ENCODE assay signal across 8 mouse cellular contexts in genomic region chr11:5520412-5521265, GRCm38 (mm10). TPM values are rescaled to one million over a fixed set of nuclear protein-coding genes. Genes with fewer than 3 reads are reported as not detected.
DNase-seq lines count a peak whose midpoint lies in the region; ATAC-seq and TF ChIP-seq lines count a peak whose summit lies in the region.

Gene Xbp1, plus strand, starts transcription at chr11:5520659.

- dilution Hi-C loops in CH12.LX (cut with MboI; ENCODE audit: extremely low pct_ligation_motif_present, extremely low pct_unique_long_range_greater_than_20kb, low sequenced_read_pairs): no loop called here

- H3K9me3 ChIP-seq in CH12.LX (replicated peaks; ENCODE audit: low read length): no peaks in the 10 kb centered on the region
- H3K9me3 ChIP-seq in forebrain, embryonic 12.5 days: no peaks in the 10 kb centered on the region
- no peaks in the 10 kb centered on the region for H3K9me3 ChIP-seq in heart, postnatal 0 days (replicated peaks; ENCODE audit: control insufficient read depth, low read length)
- H3K9me3 ChIP-seq in liver, postnatal 0 days (ENCODE audit: low read length): no peaks in the 10 kb centered on the region
- H3K9me3 ChIP-seq in neural tube, embryonic 14.5 days (ENCODE audit: control insufficient read depth, low read length): no peaks in the 10 kb centered on the region

- no peak for TF ChIP-seq RAD21 in CH12.LX (IDR thresholded peaks at IDR 0.05; ENCODE audit: low read depth, low read length)

- DNase-seq in CH12.LX (ENCODE audit: extremely low read depth): peak; percentile 95
- peak; percentile 89 for DNase-seq in c-Kit-positive CD71-positive TER-119-negative erythroid progenitor cells, embryonic 14.5 days (ENCODE audit: low read depth)
- peak; percentile 94 for DNase-seq in heart, postnatal 0 days (ENCODE audit: low spot score)
- peak; percentile 82 for DNase-seq in large intestine, adult 2 months (ENCODE audit: low read depth, low spot score)
- peak; percentile 98 for DNase-seq in liver, postnatal 0 days
- DNase-seq in testis, postnatal 10 days (ENCODE audit: low spot score): peak; percentile 97

- H3K27me3 ChIP-seq in CH12.LX (replicated peaks): no peaks in the 10 kb centered on the region
- no peaks in the 10 kb centered on the region for H3K27me3 ChIP-seq in forebrain, embryonic 12.5 days
- H3K27me3 ChIP-seq in heart, postnatal 0 days (ENCODE audit: control insufficient read depth, insufficient read depth, low read length): no peaks in the 10 kb centered on the region
- H3K27me3 ChIP-seq in liver, postnatal 0 days (ENCODE audit: insufficient read depth, low read length): no peaks in the 10 kb centered on the region
- no peaks in the 10 kb centered on the region for H3K27me3 ChIP-seq in neural tube, embryonic 14.5 days (ENCODE audit: control insufficient read depth, insufficient read depth, low read length)

- no peak for TF ChIP-seq CTCF in CH12.LX (conservative IDR thresholded peaks at IDR 0.05 in 1 of 2, IDR thresholded peaks at IDR 0.05 in 1 of 2; ENCODE audit: low read depth in 2 of 2, low read length in 2 of 2)
- no peak for TF ChIP-seq CTCF in heart, postnatal 0 days (IDR thresholded peaks at IDR 0.05; ENCODE audit: low read depth)
- no peak for TF ChIP-seq CTCF in liver, postnatal 0 days (IDR thresholded peaks at IDR 0.05; ENCODE audit: low read depth)

- peak; percentile 99 for ATAC-seq in forebrain, embryonic 12.5 days (ENCODE audit: low FRiP score)
- peak; percentile 97 for ATAC-seq in heart, postnatal 0 days (ENCODE audit: insufficient read depth, low read depth)
- peak; percentile 94 for ATAC-seq in liver, postnatal 0 days
- peak; percentile 98 for ATAC-seq in neural tube, embryonic 14.5 days (ENCODE audit: low read depth)

- peak; percentile 91 for TF ChIP-seq POLR2A in CH12.LX (IDR thresholded peaks at IDR 0.05; ENCODE audit: low read depth, low read length)

- in situ Hi-C loops in CH12.LX (cut with MboI; ENCODE audit: low pct_ligation_motif_present, low pct_unique_long_range_greater_than_20kb, low sequenced_read_pairs): loop anchor here (5.0 kb wide), 1 partner anchor 33 kb away; no protein-coding TSS in a partner anchor

- H3K27ac ChIP-seq in CH12.LX (ENCODE audit: insufficient read depth, low read depth): peak within 1 kb of the TSS; percentile 86
- H3K27ac ChIP-seq in forebrain, embryonic 12.5 days: peak within 1 kb of the TSS; percentile 91
- H3K27ac ChIP-seq in heart, postnatal 0 days (ENCODE audit: low read depth): peak within 1 kb of the TSS; percentile 96
- H3K27ac ChIP-seq in liver, postnatal 0 days (ENCODE audit: low read depth): peak within 1 kb of the TSS; percentile 98
- H3K27ac ChIP-seq in neural tube, embryonic 14.5 days (ENCODE audit: low read depth, low read length): peak within 1 kb of the TSS; percentile 91

- peaks cover 15 to 38% of the 10 kb centered on the region in 2 experiments for H3K4me1 ChIP-seq in CH12.LX (ENCODE audit: control insufficient read depth in 1 of 2, insufficient read depth in 2 of 2)
- peaks cover 27% of the 10 kb centered on the region for H3K4me1 ChIP-seq in forebrain, embryonic 12.5 days
- 0 out of 2 replicates have a peak, but pooled peaks cover 3% of the 10 kb centered on the region for H3K4me1 ChIP-seq in heart, postnatal 0 days (ENCODE audit: control insufficient read depth, insufficient read depth)
- peaks cover 26% of the 10 kb centered on the region for H3K4me1 ChIP-seq in liver, postnatal 0 days (ENCODE audit: insufficient read depth)
- peaks cover 23% of the 10 kb centered on the region for H3K4me1 ChIP-seq in neural tube, embryonic 14.5 days (ENCODE audit: control insufficient read depth, insufficient read depth, low read length)

- peak within 1 kb of the TSS; percentile 96 for H3K9ac ChIP-seq in CH12.LX (ENCODE audit: insufficient read depth, low read depth)
- peak within 1 kb of the TSS; percentile 97 for H3K9ac ChIP-seq in forebrain, embryonic 12.5 days
- H3K9ac ChIP-seq in heart, postnatal 0 days (replicated peaks; ENCODE audit: low read depth, low read length): peak within 1 kb of the TSS; percentile 91
- peak within 1 kb of the TSS; percentile 100 for H3K9ac ChIP-seq in liver, postnatal 0 days (replicated peaks)
- H3K9ac ChIP-seq in neural tube, embryonic 14.5 days (replicated peaks; ENCODE audit: low read depth, low read length): peak within 1 kb of the TSS; percentile 99

- peak within 1 kb of the TSS; percentile 97 for H3K4me2 ChIP-seq in CH12.LX (ENCODE audit: insufficient read depth, low read depth, poor library complexity, severe bottlenecking)
- peak within 1 kb of the TSS; percentile 75 for H3K4me2 ChIP-seq in forebrain, embryonic 12.5 days
- peak within 1 kb of the TSS; percentile 68 for H3K4me2 ChIP-seq in heart, postnatal 0 days (ENCODE audit: low read depth, low read length)
- H3K4me2 ChIP-seq in liver, postnatal 0 days (ENCODE audit: low read depth, low read length): peak within 1 kb of the TSS; percentile 75
- peak within 1 kb of the TSS; percentile 73 for H3K4me2 ChIP-seq in neural tube, embryonic 14.5 days (ENCODE audit: low read depth, low read length)

- H3K36me3 ChIP-seq in CH12.LX (replicated peaks in 1 of 2; ENCODE audit: control insufficient read depth in 1 of 2, insufficient read depth in 1 of 2, low read length in 1 of 2): peaks cover 30 to 35% of the 10 kb centered on the region in 2 experiments
- H3K36me3 ChIP-seq in forebrain, embryonic 12.5 days (replicated peaks): peaks cover 29% of the 10 kb centered on the region
- peaks cover 35% of the 10 kb centered on the region for H3K36me3 ChIP-seq in heart, postnatal 0 days (replicated peaks; ENCODE audit: control insufficient read depth, insufficient read depth, low read length)
- peaks cover 34% of the 10 kb centered on the region for H3K36me3 ChIP-seq in liver, postnatal 0 days (replicated peaks; ENCODE audit: insufficient read depth, low read length)
- peaks cover 27% of the 10 kb centered on the region for H3K36me3 ChIP-seq in neural tube, embryonic 14.5 days (ENCODE audit: control insufficient read depth, insufficient read depth, low read length)

- peak within 1 kb of the TSS; percentile 81 to 92 (median 84) for H3K4me3 ChIP-seq in CH12.LX (replicated peaks in 1 of 3; ENCODE audit: low read depth in 2 of 3, low read length in 2 of 3, poor library complexity in 1 of 3)
- H3K4me3 ChIP-seq in forebrain, embryonic 12.5 days (replicated peaks): peak within 1 kb of the TSS; percentile 97
- H3K4me3 ChIP-seq in heart, postnatal 0 days (ENCODE audit: low read depth, low read length): peak within 1 kb of the TSS; percentile 94
- H3K4me3 ChIP-seq in liver, postnatal 0 days (ENCODE audit: low read depth, low read length): peak within 1 kb of the TSS; percentile 98
- H3K4me3 ChIP-seq in neural tube, embryonic 14.5 days (ENCODE audit: low read depth, low read length): peak within 1 kb of the TSS; percentile 98

- no peak for TF ChIP-seq EP300 in CH12.LX (IDR thresholded peaks at IDR 0.05; ENCODE audit: low read length)
- TF ChIP-seq EP300 in heart, postnatal 0 days (IDR thresholded peaks at IDR 0.05; ENCODE audit: low read depth): peak; percentile 26; the same call in 1 of the 2 replicates
- TF ChIP-seq EP300 in liver, postnatal 0 days (IDR thresholded peaks at IDR 0.05; ENCODE audit: low read depth): no peak

- under 1% methylated on average over 69 of the region's 72 CpGs for WGBS in forebrain, embryonic 12.5 days
- under 1% methylated on average over 69 of the region's 72 CpGs for WGBS in heart, postnatal 0 days
- under 1% methylated on average over 72 of the region's 72 CpGs for WGBS in large intestine, adult 2 months
- 1% methylated on average over 65 of the region's 72 CpGs for WGBS in liver, postnatal 0 days (ENCODE audit: insufficient replicate concordance)
- under 1% methylated on average over 61 of the region's 72 CpGs for WGBS in neural tube, embryonic 14.5 days

- H3K79me2 ChIP-seq in CH12.LX (replicated peaks; ENCODE audit: control insufficient read depth, extremely low read depth, insufficient read depth, poor library complexity, severe bottlenecking): peaks cover 40% of the 10 kb centered on the region

TF ChIP-seq in CH12.LX, 34 proteins besides CTCF, POLR2A, EP300 and RAD21 (continues in another document):
- TF ChIP-seq MAZ (IDR thresholded peaks at IDR 0.05; ENCODE audit: low read depth, low read length): peak; percentile 69; the same call in 1 of the 2 replicates
- TF ChIP-seq PAX5 (IDR thresholded peaks at IDR 0.05; ENCODE audit: low read length): no peak
- no peak for TF ChIP-seq BHLHE40 (IDR thresholded peaks at IDR 0.05; ENCODE audit: low read depth, low read length)
- no peak for TF ChIP-seq JUN (IDR thresholded peaks at IDR 0.05; ENCODE audit: insufficient read depth, low read depth, low read length)
- peak; percentile 68 for TF ChIP-seq CHD2 (IDR thresholded peaks at IDR 0.05; ENCODE audit: low read length)
- no peak for TF ChIP-seq USF2 (conservative IDR thresholded peaks at IDR 0.05; ENCODE audit: low read depth, low read length)
- no peak; the same call in none of the 2 replicates for TF ChIP-seq ZMIZ1 (IDR thresholded peaks at IDR 0.05; ENCODE audit: low read depth, low read length)
- TF ChIP-seq ZNF384 (IDR thresholded peaks at IDR 0.05; ENCODE audit: low read depth, low read length): no peak
- no peak; the same call in 1 of the 2 replicates for TF ChIP-seq ETS1 (conservative IDR thresholded peaks at IDR 0.05; ENCODE audit: low read depth, low read length)
- TF ChIP-seq KAT2A (IDR thresholded peaks at IDR 0.05; ENCODE audit: insufficient replicate concordance, low read length): 0 out of 2 replicates have a peak, but pooled peaks have one; percentile 8
- no peak for TF ChIP-seq MEF2A (IDR thresholded peaks at IDR 0.05; ENCODE audit: borderline replicate concordance, low read depth, low read length)
- TF ChIP-seq UBTF (IDR thresholded peaks at IDR 0.05; ENCODE audit: low read depth, low read length): peak; percentile 67; the same call in 1 of the 2 replicates
- TF ChIP-seq JUND (conservative IDR thresholded peaks at IDR 0.05; ENCODE audit: low read depth, low read length): no peak
- no peak for TF ChIP-seq GABPA (IDR thresholded peaks at IDR 0.05; ENCODE audit: insufficient replicate concordance, low read depth, low read length)
- peak; percentile 89 for TF ChIP-seq MXI1 (IDR thresholded peaks at IDR 0.05; ENCODE audit: low read depth, low read length)

RNA-seq across cellular contexts. Expression of gene Xbp1, which starts in this region (rescaled TPM):
- 111 and 148 TPM in 2 replicates for total RNA-seq in CH12.LX (2012; rRNA removed)
- total RNA-seq in CH12.LX (2014; rRNA removed): 128 and 133 TPM in 2 replicates
- 108 and 131 TPM in 2 replicates for polyA plus RNA-seq in CH12.LX (2012; ENCODE audit: insufficient read length, low read depth)
- polyA plus RNA-seq in forebrain, embryonic 12.5 days (2016; fragmentation: Nextera tagmentation; extraction: Ambion mirVana): 100 and 102 TPM in 2 replicates
- total RNA-seq in heart, postnatal 0 days (2014; rRNA removed; ENCODE audit: low replicate concordance): 84.9 and 90.7 TPM in 2 replicates
- polyA plus RNA-seq in heart, postnatal 0 days (2015; fragmentation: Nextera tagmentation; extraction: Ambion mirVana): 70.7 and 96.1 TPM in 2 replicates
- polyA plus RNA-seq in large intestine, adult 2 months (2012; rRNA removed): 164 and 209 TPM in 2 replicates
- 119 and 137 TPM in 2 replicates for polyA plus RNA-seq in liver, postnatal 0 days (2015; fragmentation: Nextera tagmentation; extraction: Ambion mirVana)
- 131 and 134 TPM in 2 replicates for polyA plus RNA-seq in neural tube, embryonic 14.5 days (2014; fragmentation: Nextera tagmentation; extraction: Ambion mirVana)

Comparison
In these comparisons a context has a peak if more than half of its experiments do, and no peak if none do; other contexts are left out.
1. Peak in every context shown above with its lines: DNase-seq, ATAC-seq, H3K4me3 ChIP-seq and H3K27ac ChIP-seq.